Mouse (Mus musculus) intestine, embryonic 16.5 days (tissue): ENCODE measurements around the gene Zcrb1. TPM values are rescaled to one million over a fixed set of nuclear protein-coding genes. Genes with fewer than 3 reads are reported as not detected.
A peak's percentile ranks its signal among the peaks of the same experiment; 100 is the strongest.

Experiments used
- ATAC-seq: fragments of 200-750 bp; cut with Nextera tagmentation; 2 replicates; pipeline ENCODE4 v1.8.0; 2017; ENCODE audit warnings: moderate TSS enrichment, moderate library complexity
- H3K27ac ChIP-seq: fragments of 300-500 bp; sonication (generic); 2 replicates; pipeline ENCODE4 v1.5.1; 2014; ENCODE audit warnings: mild to moderate bottlenecking, low read length
- H3K27me3 ChIP-seq: fragments of 300-500 bp; sonication (generic); replicated peaks from 2 replicates; pipeline ENCODE4 v1.6.1; 2014; ENCODE audit warnings: low read length, control low read depth, mixed read lengths; ENCODE audit not compliant: control insufficient read depth, insufficient read depth
- H3K36me3 ChIP-seq: fragments of 300-500 bp; sonication (generic); 2 replicates; pipeline ENCODE4 v1.6.1; 2014; ENCODE audit warnings: low read length, control low read depth; ENCODE audit not compliant: control insufficient read depth, insufficient read depth
- H3K4me1 ChIP-seq: fragments of 300-500 bp; sonication (generic); 2 replicates; pipeline ENCODE4 v1.6.1; 2014; ENCODE audit warnings: low read length, control low read depth, mixed read lengths; ENCODE audit not compliant: control insufficient read depth, insufficient read depth
- H3K4me2 ChIP-seq: fragments of 300-500 bp; sonication (generic); 2 replicates; pipeline ENCODE4 v1.6.1; 2014; ENCODE audit warnings: low read depth, low read length, control low read depth
- H3K4me3 ChIP-seq: fragments of 300-500 bp; sonication (generic); 2 replicates; pipeline ENCODE4 v1.5.1; 2014; ENCODE audit warnings: mild to moderate bottlenecking, low read length
- H3K9ac ChIP-seq: fragments of 300-500 bp; sonication (generic); 2 replicates; pipeline ENCODE4 v1.6.1; 2014; ENCODE audit warnings: low read depth, low read length
- H3K9me3 ChIP-seq: fragments of 300-500 bp; sonication (generic); 2 replicates; pipeline ENCODE4 v1.6.1; 2016; ENCODE audit warnings: low read length, control low read depth; ENCODE audit not compliant: control insufficient read depth
- WGBS: fragments of 180-500 bp; shearing (Covaris S2); extraction: QIAGEN DNeasy Blood & Tissue Kit; methylation state at CpG from one replicate; pipeline ENCODE4 v1.1.7; 2014; 5-methylcytosine and 5-hydroxymethylcytosine counted together
- polyA plus RNA-seq: library from polyadenylated mRNA; unstranded; fragments of >200 nt; fragmentation: Nextera tagmentation; extraction: Ambion mirVana; gene quantifications from 2 replicates; pipeline ENCODE4 v1.2.1, GENCODE M21; 2015

The Zcrb1 gene
- polyA plus RNA-seq, 1 experiment from 2014 or later: 101 TPM

GRCm38 (mm10) chr15:93414456-93414855, 16.3 kb upstream of the Zcrb1 start:
- Histone ChIP-seq H3K27me3 (no peaks in the 10 kb centered on the region), H3K27ac (no peak overlapping the region), H3K4me2 (no peak overlapping the region), H3K4me1 (no peaks in the 10 kb centered on the region), H3K36me3 (no peaks in the 10 kb centered on the region), H3K9me3 (no peaks in the 10 kb centered on the region), H3K4me3 (no peak overlapping the region), H3K9ac (no peak overlapping the region)
- no peak for ATAC-seq
- WGBS: 94% methylated on average over 9 of the region's 9 CpGs

- Histone ChIP-seq H3K36me3 (no peaks in the 10 kb centered on the region), H3K4me2 (no peak overlapping the region), H3K4me1 (no peaks in the 10 kb centered on the region), H3K4me3 (no peak overlapping the region), H3K9ac (no peak overlapping the region), H3K9me3 (no peaks in the 10 kb centered on the region), H3K27me3 (no peaks in the 10 kb centered on the region), H3K27ac (no peak overlapping the region)
- no peak for ATAC-seq
- WGBS: 90% methylated on average over 3 of the region's 3 CpGs
Measured at GRCm38 (mm10) chr15:93412445-93412844, 14.3 kb upstream of the Zcrb1 start.

- no peak overlapping the region for H3K9ac ChIP-seq
- H3K4me2 ChIP-seq: no peak overlapping the region
- 92% methylated on average over 5 of the region's 5 CpGs for WGBS
- no peaks in the 10 kb centered on the region for H3K9me3 ChIP-seq
- H3K27me3 ChIP-seq: no peaks in the 10 kb centered on the region
- H3K4me1 ChIP-seq: no peaks in the 10 kb centered on the region
- no peaks in the 10 kb centered on the region for H3K36me3 ChIP-seq
- no peak overlapping the region for H3K27ac ChIP-seq
- H3K4me3 ChIP-seq: no peak overlapping the region
- ATAC-seq: no peak
Measured at GRCm38 (mm10) chr15:93406492-93406891, 8.4 kb upstream of the Zcrb1 start.

- H3K36me3 ChIP-seq: no peaks in the 10 kb centered on the region
- no peak overlapping the region for H3K27ac ChIP-seq
- H3K9me3 ChIP-seq: no peaks in the 10 kb centered on the region
- no peak overlapping the region for H3K4me2 ChIP-seq
- ATAC-seq: no peak
- H3K4me3 ChIP-seq: no peak overlapping the region
- H3K4me1 ChIP-seq: no peaks in the 10 kb centered on the region
- H3K27me3 ChIP-seq: no peaks in the 10 kb centered on the region
- 94% methylated on average over 7 of the region's 7 CpGs for WGBS
- H3K9ac ChIP-seq: no peak overlapping the region
Measured at GRCm38 (mm10) chr15:93405446-93405986, 7.4 kb upstream of the Zcrb1 start.

GRCm38 (mm10) chr15:93404849-93405248, 6.7 kb upstream of the Zcrb1 start:
- no peak overlapping the region for H3K4me3 ChIP-seq

GRCm38 (mm10) chr15:93402730-93403129, 4.6 kb upstream of the Zcrb1 start:
- H3K4me3 ChIP-seq: no peak overlapping the region
- H3K27ac ChIP-seq: no peak overlapping the region
- no peak overlapping the region for H3K4me2 ChIP-seq
- peaks cover 9% of the 10 kb centered on the region; the same call in 1 of the 2 replicates for H3K4me1 ChIP-seq
- H3K36me3 ChIP-seq: no peaks in the 10 kb centered on the region
- H3K9ac ChIP-seq: no peak overlapping the region
- no peak for ATAC-seq
- H3K9me3 ChIP-seq: no peaks in the 10 kb centered on the region
- no peaks in the 10 kb centered on the region for H3K27me3 ChIP-seq
- WGBS: 97% methylated on average over 2 of the region's 2 CpGs

More at GRCm38 (mm10) chr15:93404849-93405248, 6.7 kb upstream of the Zcrb1 start:
- Histone ChIP-seq H3K4me1 (peaks cover 2% of the 10 kb centered on the region; the same call in 1 of the 2 replicates), H3K4me2 (no peak overlapping the region), H3K27me3 (no peaks in the 10 kb centered on the region), H3K27ac (no peak overlapping the region), H3K9me3 (no peaks in the 10 kb centered on the region), H3K9ac (no peak overlapping the region), H3K36me3 (no peaks in the 10 kb centered on the region)
- no peak for ATAC-seq

GRCm38 (mm10) chr15:93401446-93401845, 3.3 kb upstream of the Zcrb1 start:
- Histone ChIP-seq H3K9ac (no peak overlapping the region), H3K4me3 (no peak overlapping the region), H3K4me1 (peaks cover 12% of the 10 kb centered on the region), H3K27ac (no peak overlapping the region), H3K9me3 (no peaks in the 10 kb centered on the region), H3K36me3 (no peaks in the 10 kb centered on the region), H3K27me3 (no peaks in the 10 kb centered on the region), H3K4me2 (no peak overlapping the region)
- no peak for ATAC-seq
- 62% methylated on average over 4 of the region's 4 CpGs for WGBS

GRCm38 (mm10) chr15:93398699-93399540, 786 bp upstream of the Zcrb1 start:
- Histone ChIP-seq H3K27ac (peak overlapping the region; percentile 87), H3K4me3 (peak overlapping the region; percentile 99), H3K4me2 (peak overlapping the region; percentile 80), H3K36me3 (no peaks in the 10 kb centered on the region), H3K27me3 (no peaks in the 10 kb centered on the region), H3K9me3 (no peaks in the 10 kb centered on the region), H3K4me1 (peaks cover 12% of the 10 kb centered on the region), H3K9ac (peak overlapping the region; percentile 98)
- peak; percentile 32 for ATAC-seq
- WGBS: 2% methylated on average over 36 of the region's 36 CpGs

GRCm38 (mm10) chr15:93397269-93397668, 865 bp downstream of the Zcrb1 start:
- peak overlapping the region; percentile 58 for H3K4me2 ChIP-seq
- no peak for ATAC-seq
- peak overlapping the region; percentile 98 for H3K9ac ChIP-seq
- H3K27ac ChIP-seq: no peak overlapping the region
- peaks cover 12% of the 10 kb centered on the region for H3K4me1 ChIP-seq
- H3K36me3 ChIP-seq: 0 out of 2 replicates have a peak, but pooled peaks cover 4% of the 10 kb centered on the region
- peak overlapping the region; percentile 99 for H3K4me3 ChIP-seq
- no peaks in the 10 kb centered on the region for H3K27me3 ChIP-seq
- WGBS: 2% methylated on average over 11 of the region's 11 CpGs
- no peaks in the 10 kb centered on the region for H3K9me3 ChIP-seq
